Mouse (Mus musculus) limb, embryonic 14.5 days (tissue): ENCODE measurements at regions not wholly inside any gene's neighbourhood (a gene's known extent, or its start where the extent isn't known, plus 50 kb on each side); places are given as distances from the start of the nearest gene placed in this dataset.
A peak's percentile ranks its signal among the peaks of the same experiment; 100 is the strongest.

Source experiments
- ATAC-seq: fragments of 200-750 bp; cut with Nextera tagmentation; 2 replicates; pipeline ENCODE4 v1.8.0; 2017; ENCODE audit warnings: low read depth, moderate number of reproducible peaks, moderate TSS enrichment; ENCODE audit not compliant: low FRiP score
- DNase-seq: peaks from one replicate; pipeline ENCODE4 v3.0.0-alpha.2; 2015; ENCODE audit warnings: low spot score
- H3K27ac ChIP-seq: fragments of 300-500 bp; sonication (generic); replicated peaks from 2 replicates; pipeline ENCODE4 v1.5.1; 2014; ENCODE audit warnings: low read depth, mild to moderate bottlenecking, low read length, moderate library complexity, mixed read lengths
- H3K27me3 ChIP-seq: fragments of 300-500 bp; sonication (generic); 2 replicates; pipeline ENCODE4 v1.6.1; 2014; ENCODE audit warnings: low read length, mixed read lengths; ENCODE audit not compliant: control insufficient read depth, insufficient read depth
- H3K36me3 ChIP-seq: fragments of 300-500 bp; sonication (generic); 2 replicates; pipeline ENCODE4 v1.6.1; 2014; ENCODE audit warnings: mild to moderate bottlenecking, low read length, moderate library complexity, mixed read lengths; ENCODE audit not compliant: control insufficient read depth, insufficient read depth
- H3K4me1 ChIP-seq: fragments of 300-500 bp; sonication (generic); 2 replicates; pipeline ENCODE4 v1.6.1; 2014; ENCODE audit warnings: antibody characterized with exemption, low read length, mixed read lengths; ENCODE audit not compliant: control insufficient read depth, insufficient read depth
- H3K4me2 ChIP-seq: fragments of 300-500 bp; sonication (generic); replicated peaks from 2 replicates; pipeline ENCODE4 v1.6.1; 2014; ENCODE audit warnings: low read depth, mild to moderate bottlenecking, low read length, moderate library complexity; ENCODE audit not compliant: severe bottlenecking
- H3K4me3 ChIP-seq: fragments of 300-500 bp; sonication (generic); replicated peaks from 2 replicates; pipeline ENCODE4 v1.5.1; 2014; ENCODE audit warnings: low read length
- H3K9ac ChIP-seq: fragments of 300-500 bp; sonication (generic); 2 replicates; pipeline ENCODE4 v1.6.1; 2014; ENCODE audit warnings: mild to moderate bottlenecking, low read depth, low read length, moderate library complexity; ENCODE audit not compliant: severe bottlenecking
- H3K9me3 ChIP-seq: fragments of 300-500 bp; sonication (generic); 2 replicates; pipeline ENCODE4 v1.6.1; 2016; ENCODE audit warnings: low read length; ENCODE audit not compliant: control insufficient read depth
- POLR2A ChIP-seq: fragments of 200-500 bp; IDR thresholded peaks from 2 replicates; pipeline ENCODE4 v1.8.0; 2012; ENCODE audit warnings: inconsistent platforms, mild to moderate bottlenecking, moderate library complexity, borderline replicate concordance; ENCODE audit not compliant: insufficient read depth, insufficient read length; ENCODE audit errors: extremely low read depth
- WGBS: fragments of 180-500 bp; shearing (Covaris S2); extraction: QIAGEN DNeasy Blood & Tissue Kit; methylation state at CpG from one replicate; pipeline ENCODE4 v1.1.7; 2014; 5-methylcytosine and 5-hydroxymethylcytosine counted together

- H3K36me3 ChIP-seq = no peaks in the 10 kb centered on the region
- H3K4me1 ChIP-seq = peaks cover 9% of the 10 kb centered on the region
- ATAC-seq (peak; percentile 74), DNase-seq (peak; percentile 76)
- H3K27ac ChIP-seq = no peak overlapping the region
- H3K27me3 ChIP-seq = no peaks in the 10 kb centered on the region
- no peaks in the 10 kb centered on the region for H3K9me3 ChIP-seq
- no peak for TF ChIP-seq POLR2A
- WGBS = 41% methylated on average over 3 of the region's 3 CpGs
- H3K4me3 ChIP-seq = no peak overlapping the region
- no peak overlapping the region for H3K9ac ChIP-seq
- no peak overlapping the region for H3K4me2 ChIP-seq
These were observed 377.6 kb upstream of the Nrsn1 start for GRCm38 (mm10) chr13:25647711-25648429.

GRCm38 (mm10) chr13:25639522-25640291 is 369.4 kb upstream of the Nrsn1 start:
- peak; percentile 21 for DNase-seq
- Histone ChIP-seq H3K27me3 (no peaks in the 10 kb centered on the region), H3K4me3 (no peak overlapping the region), H3K36me3 (no peaks in the 10 kb centered on the region), H3K4me1 (peaks cover 3% of the 10 kb centered on the region; the same call in 1 of the 2 replicates), H3K9me3 (no peaks in the 10 kb centered on the region), H3K9ac (no peak overlapping the region), H3K27ac (no peak overlapping the region), H3K4me2 (no peak overlapping the region)
- no peak for TF ChIP-seq POLR2A
- 13% methylated on average over 6 of the region's 6 CpGs for WGBS
- ATAC-seq = 0 out of 2 replicates have a peak, but pooled peaks have one; percentile 34

GRCm38 (mm10) chr13:25629466-25629865 is 359.2 kb upstream of the Nrsn1 start:
- H3K4me3 ChIP-seq = no peak overlapping the region
- no peak; the same call in 1 of the 2 replicates for ATAC-seq
- DNase-seq = peak; percentile 88
- H3K4me2 ChIP-seq = no peak overlapping the region
- H3K27ac ChIP-seq = no peak overlapping the region
- H3K4me1 ChIP-seq = no peaks in the 10 kb centered on the region
- no peak overlapping the region for H3K9ac ChIP-seq
- H3K36me3 ChIP-seq = no peaks in the 10 kb centered on the region
- TF ChIP-seq POLR2A = no peak
- 23% methylated on average over 4 of the region's 4 CpGs for WGBS
- no peaks in the 10 kb centered on the region for H3K27me3 ChIP-seq
- no peaks in the 10 kb centered on the region for H3K9me3 ChIP-seq

- H3K36me3 ChIP-seq = no peaks in the 10 kb centered on the region
- ATAC-seq = no peak
- H3K4me2 ChIP-seq = no peak overlapping the region
- H3K27me3 ChIP-seq = no peaks in the 10 kb centered on the region
- H3K9me3 ChIP-seq = no peaks in the 10 kb centered on the region
- no peak for TF ChIP-seq POLR2A
- H3K9ac ChIP-seq = no peak overlapping the region
- 32% methylated on average over 4 of the region's 4 CpGs for WGBS
- DNase-seq = no peak
- H3K27ac ChIP-seq = no peak overlapping the region
- H3K4me3 ChIP-seq = no peak overlapping the region
- H3K4me1 ChIP-seq = no peaks in the 10 kb centered on the region
These were observed 347.3 kb upstream of the Nrsn1 start for GRCm38 (mm10) chr13:25617578-25617977.

- Histone ChIP-seq H3K4me3 (no peak overlapping the region), H3K27me3 (no peaks in the 10 kb centered on the region), H3K36me3 (no peaks in the 10 kb centered on the region), H3K9me3 (no peaks in the 10 kb centered on the region), H3K9ac (no peak overlapping the region), H3K4me2 (no peak overlapping the region), H3K4me1 (no peaks in the 10 kb centered on the region; the same call in 1 of the 2 replicates), H3K27ac (no peak overlapping the region)
- WGBS = 15% methylated on average over 4 of the region's 4 CpGs
- DNase-seq (peak; percentile 35), ATAC-seq (no peak)
- no peak for TF ChIP-seq POLR2A
These were observed 341.7 kb upstream of the Nrsn1 start for GRCm38 (mm10) chr13:25611986-25612385.
